Mouse (Mus musculus) left cerebral cortex, postnatal 14 days (tissue): Measurements from ENCODE around the gene Nfkbil1. TPM values are rescaled to one million over a fixed set of nuclear protein-coding genes. Genes with fewer than 3 reads are reported as not detected.

Source experiments
- DNase-seq, 2 experiments: peaks; one replicate each; pipeline ENCODE4 v3.0.0; 2021 to 2022; ENCODE audit warnings: low spot score in 2 of 2, mixed read lengths in 1 of 2
- intact Hi-C: fragments of 180-260 bp; cut with DNase I; formaldehyde crosslinking; loops from one replicate; pipeline ENCODE4 v1.15.1; 2025
- total RNA-seq, 2 experiments: library from RNA; stranded (reverse); gene quantifications; 2 replicates each; pipeline ENCODE4 v1.2.3; 2021

Gene Nfkbil1
- total RNA-seq, 2 experiments from 2014 or later = 12.2 to 14.3 TPM

DNA sequence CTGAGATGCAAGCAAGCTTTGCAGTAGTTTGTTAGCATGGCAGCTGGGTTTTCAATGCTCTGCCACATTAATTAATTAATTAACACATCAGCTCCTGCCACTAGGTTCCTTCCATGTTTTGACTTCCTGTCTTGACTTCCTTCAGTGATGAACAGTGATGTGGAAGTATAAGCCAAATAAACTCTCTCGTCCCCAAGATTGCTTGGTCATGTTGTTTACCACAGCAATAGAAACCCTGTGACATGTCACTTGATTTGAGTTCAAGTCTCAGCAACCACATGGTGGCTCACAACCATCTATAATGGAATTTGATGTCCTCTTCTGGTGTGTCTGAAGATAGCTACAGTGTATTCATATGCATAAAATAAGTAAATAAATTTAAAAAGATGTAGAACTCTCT lies 21.8 kb upstream of the Nfkbil1 start:
- intact Hi-C loops = loop anchor here (5.0 kb wide), 1 partner anchor 45 kb away; no protein-coding TSS in a partner anchor
- DNase-seq = no peak

DNA sequence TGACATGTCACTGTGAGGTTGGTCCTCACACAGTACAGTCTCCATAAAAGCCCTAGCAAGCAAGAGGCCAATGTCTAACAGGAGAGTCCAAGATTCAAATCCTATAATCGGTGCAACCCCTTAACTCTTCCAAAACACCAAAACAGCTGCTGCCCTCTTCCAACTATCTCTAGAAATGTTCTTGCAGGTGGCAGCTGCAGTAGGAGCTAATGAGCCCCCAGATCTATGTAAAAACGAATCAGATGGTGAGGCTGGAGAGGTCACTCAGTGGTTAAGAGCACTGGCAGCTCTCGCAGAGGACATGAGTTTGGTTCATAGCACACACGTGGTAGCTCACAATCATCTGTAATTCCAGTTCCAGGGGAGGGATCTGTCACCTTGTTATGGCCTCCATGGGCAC lies 20.1 kb upstream of the Nfkbil1 start:
- intact Hi-C loops = loop anchor here (5.0 kb wide), 1 partner anchor 47 kb away; no protein-coding TSS in a partner anchor

DNA sequence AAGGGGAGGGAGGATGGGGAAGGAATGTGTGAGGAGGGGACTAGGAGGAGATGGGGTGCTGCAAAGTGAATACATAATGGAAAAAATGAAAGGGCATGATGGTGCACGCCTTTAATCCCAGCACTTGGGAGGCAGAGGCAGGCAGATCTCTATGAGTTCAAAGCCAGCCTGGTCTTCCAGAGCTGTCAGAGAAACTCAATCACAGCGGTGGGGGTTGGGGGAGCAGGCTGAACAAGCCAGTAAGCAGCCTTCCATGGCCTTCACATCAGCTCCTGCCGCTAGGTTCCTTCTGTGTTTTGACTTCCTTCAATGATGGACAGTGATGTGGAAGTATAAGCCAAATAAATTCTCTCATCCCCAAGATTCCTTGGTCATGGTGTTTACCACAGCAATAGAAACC lies 19.7 kb upstream of the Nfkbil1 start:
- intact Hi-C loops = loop anchor here (5.0 kb wide), 1 partner anchor 47 kb away; no protein-coding TSS in a partner anchor
- DNase-seq = no peak

More for the DNA sequence above, 20.1 kb upstream of the Nfkbil1 start:
- no peak for DNase-seq

DNA sequence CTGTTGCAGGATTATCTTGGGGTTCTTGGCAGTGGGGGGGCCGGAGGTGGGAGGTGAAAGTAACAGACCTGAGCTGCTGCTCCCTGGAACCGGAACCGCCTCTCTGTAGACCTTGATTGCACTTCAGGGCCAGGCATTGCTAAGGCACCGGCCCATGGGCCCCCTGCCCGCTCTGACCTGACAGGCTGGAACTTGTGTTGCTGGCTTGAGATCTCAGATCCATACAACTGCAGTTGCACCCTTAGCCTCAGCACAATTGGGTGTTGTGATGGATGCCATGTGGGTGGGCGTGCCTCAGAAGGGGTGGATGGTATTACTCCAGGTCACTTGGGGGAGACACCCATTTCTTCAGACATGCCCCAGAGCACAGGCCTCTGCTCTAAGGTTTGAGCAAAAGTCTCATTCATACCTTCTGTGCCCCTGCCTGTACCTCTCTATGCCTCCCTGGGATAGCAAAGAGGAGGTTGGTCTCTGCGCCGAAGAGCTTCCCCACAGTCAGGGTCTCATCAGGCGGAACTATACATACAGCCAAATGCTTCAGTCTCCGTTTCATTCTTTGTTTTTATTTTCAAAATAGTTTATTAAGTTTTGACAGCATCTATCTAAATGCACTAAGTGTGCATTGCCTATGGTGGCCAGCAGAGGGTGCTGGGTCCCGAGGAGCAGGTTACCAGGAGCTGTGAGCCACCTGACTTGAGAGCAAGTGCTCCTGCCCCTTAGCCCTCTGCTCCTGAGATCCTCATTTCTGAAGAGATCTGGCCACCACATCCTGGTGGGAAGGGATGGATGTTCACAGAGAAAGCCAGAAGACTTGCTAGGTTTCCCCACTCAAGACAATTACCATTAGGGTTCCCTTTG lies 18.9 kb upstream of the Nfkbil1 start:
- intact Hi-C loops = loop anchor here (5.0 kb wide), 1 partner anchor 48 kb away; no protein-coding TSS in a partner anchor
- peak in 1 of 2 experiments; percentile 57 for DNase-seq

DNA sequence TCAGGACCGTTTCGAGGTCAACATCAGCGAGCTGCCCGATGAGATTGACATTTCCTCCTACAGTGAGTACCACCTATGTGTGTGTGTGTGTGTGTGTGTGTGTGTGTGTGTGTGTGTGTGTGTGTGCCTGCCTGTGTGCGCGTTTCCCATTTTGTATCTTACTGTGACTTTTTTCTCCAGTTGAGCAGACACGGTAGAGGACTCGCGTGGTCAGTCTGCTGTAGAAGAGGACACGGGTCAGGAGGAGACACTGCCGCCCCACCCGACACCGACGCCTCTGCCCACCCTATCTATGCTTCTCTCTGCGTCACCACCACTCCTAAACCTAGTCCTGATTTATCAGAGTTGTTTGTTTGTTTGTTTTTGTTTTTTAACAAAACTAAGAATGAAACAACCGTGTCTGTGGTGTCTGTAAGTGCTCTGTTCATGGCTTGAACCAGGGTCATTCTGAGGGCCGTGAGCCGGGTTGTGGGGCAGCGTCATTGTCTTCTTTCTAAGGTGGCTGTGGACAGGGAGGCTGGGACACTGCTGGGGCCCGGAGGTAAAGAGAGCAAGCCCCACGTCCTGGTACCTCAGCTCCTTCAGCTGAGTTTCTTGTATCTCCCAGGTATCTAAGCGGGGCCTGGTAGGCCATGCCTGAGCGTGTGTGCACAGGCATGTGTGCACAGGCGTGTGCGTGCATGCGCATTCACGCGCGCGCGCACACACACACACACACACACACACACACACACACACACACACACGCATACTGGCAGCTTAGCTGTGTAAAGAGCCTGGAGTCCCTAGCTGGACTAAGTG lies 17.9 kb upstream of the Nfkbil1 start:
- intact Hi-C loops = no loop called here
- DNase-seq = no peak

DNA sequence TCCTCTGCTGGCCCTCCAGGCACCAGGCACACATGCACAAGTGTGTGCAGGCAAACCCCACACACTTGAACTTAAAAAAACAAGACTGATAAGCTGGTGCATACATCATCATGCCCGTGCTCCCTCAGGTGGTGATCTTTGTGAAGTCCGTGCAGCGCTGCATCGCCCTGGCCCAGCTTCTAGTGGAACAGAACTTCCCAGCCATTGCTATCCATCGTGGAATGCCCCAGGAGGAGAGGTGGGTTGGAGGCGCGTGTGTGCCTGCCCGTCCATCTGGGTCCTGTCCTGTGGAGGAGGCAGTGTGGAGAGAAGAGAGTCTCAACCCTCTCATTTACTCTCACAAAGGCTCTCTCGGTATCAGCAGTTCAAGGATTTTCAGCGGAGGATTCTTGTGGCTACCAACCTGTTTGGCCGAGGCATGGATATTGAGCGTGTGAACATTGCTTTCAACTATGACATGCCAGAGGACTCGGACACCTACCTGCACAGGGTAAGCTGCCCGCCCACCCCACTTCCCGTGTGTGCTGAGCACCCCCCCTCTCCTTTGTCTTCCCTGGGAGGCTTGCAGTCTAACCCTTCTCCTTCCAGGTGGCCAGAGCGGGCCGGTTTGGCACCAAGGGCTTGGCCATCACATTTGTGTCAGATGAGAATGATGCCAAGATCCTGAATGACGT lies 17.2 kb upstream of the Nfkbil1 start:
- intact Hi-C loops = no loop called here
- DNase-seq = no peak

DNA sequence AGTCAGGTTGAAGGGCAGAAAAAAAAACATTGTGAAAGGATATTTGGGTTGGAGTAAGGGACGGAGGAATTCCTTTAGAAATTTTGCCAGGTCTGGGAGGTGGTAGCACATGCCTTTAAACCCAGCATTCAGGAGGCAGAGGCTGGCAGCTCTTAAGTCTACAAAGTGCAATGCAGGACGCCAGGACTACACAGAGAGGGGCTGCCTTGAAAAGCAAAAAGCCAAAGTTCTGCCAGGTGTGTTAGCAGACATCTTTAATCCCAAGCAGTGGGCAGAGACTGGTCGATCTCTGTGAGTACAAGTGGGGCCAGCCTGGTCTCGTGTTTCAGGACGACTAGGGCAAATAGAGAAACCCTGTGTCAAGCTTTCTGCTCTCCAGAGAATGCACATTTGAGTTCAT lies 16.4 kb upstream of the Nfkbil1 start:
- DNase-seq = no peak
- intact Hi-C loops = no loop called here

DNA sequence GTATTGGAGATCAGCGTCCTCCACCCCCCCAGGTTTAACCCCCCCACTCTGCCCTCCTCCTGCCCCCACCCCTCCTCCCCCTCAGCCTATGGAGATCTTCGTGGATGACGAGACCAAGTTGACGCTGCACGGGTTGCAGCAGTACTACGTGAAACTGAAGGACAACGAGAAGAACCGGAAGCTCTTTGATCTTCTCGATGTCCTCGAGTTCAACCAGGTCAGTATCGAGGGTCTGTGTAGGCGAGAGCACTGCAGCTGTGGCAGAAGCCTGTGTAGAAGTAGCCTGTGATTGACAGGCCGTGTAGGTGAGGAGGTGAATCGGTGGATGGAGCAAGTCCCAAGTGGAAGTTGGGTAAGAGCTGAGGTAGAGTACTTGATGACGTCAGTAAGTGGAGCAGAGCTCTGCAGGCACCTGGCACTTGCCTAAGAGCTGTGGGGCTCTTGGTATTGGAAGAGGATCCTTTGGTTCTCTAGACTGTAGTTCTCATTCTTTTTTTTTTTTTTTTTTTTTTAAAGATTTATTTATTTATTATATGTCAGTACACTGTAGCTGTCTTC lies 15.6 kb upstream of the Nfkbil1 start:
- intact Hi-C loops = no loop called here
- DNase-seq = no peak

DNA sequence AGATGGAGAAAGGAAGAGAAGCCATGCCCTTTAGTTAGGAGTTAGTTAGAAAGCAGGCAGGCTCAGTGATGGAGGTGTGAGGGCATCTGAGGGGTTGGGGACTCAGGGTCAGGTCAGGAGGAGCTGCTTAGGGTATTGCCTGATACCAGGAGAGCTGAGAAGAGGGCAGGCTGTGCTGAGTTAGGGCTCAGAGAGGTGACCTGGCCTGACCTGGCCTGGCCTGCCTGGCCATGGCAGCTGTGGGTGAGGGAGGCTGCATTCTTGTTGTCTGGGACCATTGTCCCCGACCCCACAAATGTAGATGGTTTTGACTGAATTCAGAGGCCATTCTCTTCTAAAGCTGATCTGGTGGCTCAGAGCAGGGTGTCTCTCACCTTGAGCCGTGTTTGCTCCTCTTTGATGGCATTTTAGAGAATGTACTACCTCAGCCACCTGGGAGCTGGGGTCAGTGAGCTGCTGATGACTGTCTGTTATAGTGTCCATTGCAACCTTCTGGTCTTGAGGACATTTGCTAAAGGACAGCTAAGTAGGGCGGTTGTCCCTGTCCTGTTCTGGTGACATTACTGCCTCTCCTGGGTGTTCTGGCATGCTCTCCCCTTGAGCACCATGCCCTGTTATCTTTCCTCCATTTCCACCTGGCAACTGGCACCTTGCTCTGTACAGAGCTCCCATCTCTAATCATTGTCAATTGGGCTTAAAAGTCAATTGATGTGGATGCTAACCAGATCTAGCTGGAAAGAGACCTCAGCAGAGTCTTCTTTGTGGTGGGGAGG lies 14.9 kb upstream of the Nfkbil1 start:
- intact Hi-C loops = no loop called here
- no peak for DNase-seq

DNA sequence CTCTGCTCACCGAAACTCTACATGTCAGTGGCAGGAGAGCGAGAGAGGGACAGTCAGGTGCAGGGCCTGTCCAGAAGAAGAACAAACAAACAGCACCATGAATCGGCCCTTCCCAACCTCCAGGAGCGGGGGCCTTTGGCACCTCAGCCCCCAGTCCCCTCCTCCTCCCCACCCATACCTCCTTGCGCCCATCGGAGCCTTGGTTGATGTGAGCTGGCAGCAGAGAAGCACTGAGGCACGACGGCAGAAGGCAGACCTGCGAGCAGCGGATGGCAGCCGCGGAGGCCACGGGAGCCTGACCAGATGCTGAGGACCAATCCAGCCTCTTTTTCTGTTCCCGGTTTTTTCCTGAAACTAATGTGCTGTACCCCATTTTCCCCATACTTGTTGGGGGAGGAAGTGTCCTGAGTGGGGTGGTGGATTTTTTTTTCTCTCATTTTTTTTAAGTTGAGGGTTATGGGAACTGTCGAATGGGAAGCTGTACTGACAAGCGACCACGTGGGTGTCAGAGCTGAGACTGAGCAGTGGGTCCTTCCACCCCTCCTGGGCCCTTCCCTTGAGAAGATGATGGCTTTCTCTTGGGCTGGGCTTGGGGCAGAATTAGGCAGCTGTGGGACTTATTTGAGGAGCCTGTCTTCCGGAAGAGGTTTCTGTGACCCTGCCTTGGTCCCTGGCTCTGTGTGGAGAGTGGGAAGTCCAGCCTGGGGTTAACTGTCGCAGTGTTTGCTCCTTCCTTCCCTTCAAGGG lies 14.0 kb upstream of the Nfkbil1 start:
- intact Hi-C loops = no loop called here
- DNase-seq = no peak

DNA sequence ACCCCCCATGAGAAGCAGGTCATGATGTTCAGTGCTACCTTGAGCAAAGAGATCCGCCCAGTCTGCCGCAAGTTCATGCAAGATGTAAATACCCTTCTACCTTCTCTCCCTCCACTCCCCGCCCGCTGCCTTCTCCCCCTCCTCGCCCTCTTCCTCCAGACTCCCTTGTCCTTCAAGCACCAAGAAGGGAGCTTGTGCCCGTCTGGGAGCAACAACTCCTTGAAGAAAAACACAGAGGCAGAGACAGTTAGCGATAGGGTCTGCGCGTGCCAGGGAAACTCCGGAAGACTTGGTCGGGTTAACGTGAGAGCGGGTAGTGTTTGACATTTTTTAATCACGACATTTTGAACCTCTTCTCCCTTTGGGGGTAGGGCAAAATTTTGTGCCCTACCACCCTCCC lies 13.4 kb upstream of the Nfkbil1 start:
- no peak for DNase-seq
- intact Hi-C loops = no loop called here

DNA sequence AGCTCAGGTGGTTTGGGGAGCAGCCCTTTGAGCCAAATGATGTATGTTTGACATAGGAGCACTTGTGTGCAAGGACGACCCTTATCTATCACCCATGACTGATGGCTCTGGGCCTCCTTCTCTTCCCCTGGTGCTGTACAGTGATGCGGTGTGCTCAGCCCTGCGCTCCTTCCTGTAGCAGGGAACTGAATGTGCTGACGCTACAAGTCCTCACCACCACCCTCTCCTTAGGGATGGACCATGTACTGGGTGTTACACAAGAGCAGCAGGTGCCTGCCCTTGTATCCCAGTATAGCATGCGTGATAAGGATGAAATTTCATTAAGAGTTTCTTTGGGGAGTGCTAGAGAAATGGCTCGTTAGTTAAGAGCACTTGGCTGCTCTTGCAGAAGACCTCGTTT lies 11.6 kb upstream of the Nfkbil1 start:
- DNase-seq = no peak
- intact Hi-C loops = no loop called here

DNA sequence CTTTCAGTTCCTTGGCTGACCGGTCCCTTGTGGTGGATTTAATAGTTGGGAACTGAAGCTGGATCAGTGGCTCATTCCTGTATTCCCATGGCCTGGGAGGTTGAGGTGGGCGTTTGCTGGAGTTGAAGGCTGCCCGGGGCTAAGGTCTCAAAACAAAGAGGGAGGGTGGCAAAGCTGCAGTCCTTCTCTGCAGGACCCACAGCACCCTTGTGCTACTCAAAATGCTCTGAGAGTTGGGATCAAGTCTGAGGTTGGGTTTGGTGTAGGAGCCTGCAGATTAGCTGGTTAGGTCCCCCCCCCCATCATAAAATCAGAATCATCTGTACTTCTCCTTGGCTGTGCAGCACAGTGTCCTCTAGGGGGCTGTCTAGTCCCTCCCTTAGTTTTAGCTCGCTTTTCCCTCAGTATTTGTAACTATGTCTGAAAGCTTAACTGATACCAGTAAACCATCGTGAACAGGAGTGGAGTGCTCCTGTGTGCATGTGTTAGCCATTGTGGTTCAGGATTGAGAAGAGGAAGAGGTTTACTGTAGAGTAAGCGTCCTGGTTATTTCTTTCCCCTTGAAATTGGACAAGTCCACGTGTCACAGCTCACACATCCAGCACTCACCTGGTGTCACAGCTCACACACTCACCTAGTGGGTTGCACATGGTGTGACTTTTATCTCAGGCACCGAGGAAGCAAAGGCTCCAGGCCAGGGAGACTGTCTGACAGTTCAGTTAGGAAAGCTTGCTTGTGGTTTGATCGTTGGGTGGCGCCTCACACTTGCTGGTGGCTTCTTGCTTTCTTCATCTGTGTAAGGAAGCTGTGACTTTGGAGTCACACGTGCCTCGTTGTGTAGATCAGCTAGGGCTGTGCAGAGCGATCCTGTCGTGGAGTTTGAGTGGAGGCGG lies 10.4 kb upstream of the Nfkbil1 start:
- intact Hi-C loops = no loop called here
- peak in 1 of 2 experiments; percentile 40 for DNase-seq

DNA sequence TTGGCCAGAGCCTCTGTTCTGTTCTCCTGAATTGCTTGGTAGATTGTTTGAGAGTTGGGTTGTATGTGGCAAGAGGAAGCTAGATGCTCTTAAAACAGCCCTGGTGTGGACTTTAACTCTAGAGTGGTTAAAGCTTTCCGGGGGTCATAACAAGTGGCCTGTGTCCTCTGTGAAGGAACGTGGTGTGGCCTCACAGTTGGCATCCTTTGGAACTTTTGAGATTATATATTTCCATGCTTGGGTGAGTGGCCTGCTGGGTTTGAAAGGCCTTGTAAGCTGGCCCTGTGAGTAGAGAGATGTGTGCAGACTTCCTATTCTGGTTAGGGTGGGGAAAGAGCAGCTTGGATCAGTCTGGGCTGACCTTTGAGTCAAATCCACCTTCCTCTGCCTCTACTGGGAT lies 9.4 kb upstream of the Nfkbil1 start:
- intact Hi-C loops = no loop called here
- DNase-seq = peak in 1 of 2 experiments; percentile 5

DNA sequence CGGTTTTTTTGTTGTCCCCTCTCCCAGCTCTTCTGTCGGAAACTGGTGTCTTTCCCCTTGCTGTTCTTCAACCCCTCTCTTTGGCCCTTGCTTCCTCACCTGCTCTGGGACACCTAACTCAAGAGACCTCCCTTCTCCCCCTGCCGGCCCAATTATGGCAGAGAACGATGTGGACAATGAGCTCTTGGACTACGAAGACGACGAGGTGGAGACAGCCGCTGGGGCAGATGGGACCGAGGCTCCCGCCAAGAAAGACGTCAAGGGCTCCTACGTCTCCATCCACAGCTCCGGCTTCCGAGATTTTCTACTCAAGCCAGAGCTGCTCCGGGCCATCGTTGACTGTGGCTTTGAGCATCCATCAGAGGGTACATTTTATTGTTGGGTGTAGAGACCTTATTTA lies 7.5 kb upstream of the Nfkbil1 start:
- intact Hi-C loops = no loop called here

DNA sequence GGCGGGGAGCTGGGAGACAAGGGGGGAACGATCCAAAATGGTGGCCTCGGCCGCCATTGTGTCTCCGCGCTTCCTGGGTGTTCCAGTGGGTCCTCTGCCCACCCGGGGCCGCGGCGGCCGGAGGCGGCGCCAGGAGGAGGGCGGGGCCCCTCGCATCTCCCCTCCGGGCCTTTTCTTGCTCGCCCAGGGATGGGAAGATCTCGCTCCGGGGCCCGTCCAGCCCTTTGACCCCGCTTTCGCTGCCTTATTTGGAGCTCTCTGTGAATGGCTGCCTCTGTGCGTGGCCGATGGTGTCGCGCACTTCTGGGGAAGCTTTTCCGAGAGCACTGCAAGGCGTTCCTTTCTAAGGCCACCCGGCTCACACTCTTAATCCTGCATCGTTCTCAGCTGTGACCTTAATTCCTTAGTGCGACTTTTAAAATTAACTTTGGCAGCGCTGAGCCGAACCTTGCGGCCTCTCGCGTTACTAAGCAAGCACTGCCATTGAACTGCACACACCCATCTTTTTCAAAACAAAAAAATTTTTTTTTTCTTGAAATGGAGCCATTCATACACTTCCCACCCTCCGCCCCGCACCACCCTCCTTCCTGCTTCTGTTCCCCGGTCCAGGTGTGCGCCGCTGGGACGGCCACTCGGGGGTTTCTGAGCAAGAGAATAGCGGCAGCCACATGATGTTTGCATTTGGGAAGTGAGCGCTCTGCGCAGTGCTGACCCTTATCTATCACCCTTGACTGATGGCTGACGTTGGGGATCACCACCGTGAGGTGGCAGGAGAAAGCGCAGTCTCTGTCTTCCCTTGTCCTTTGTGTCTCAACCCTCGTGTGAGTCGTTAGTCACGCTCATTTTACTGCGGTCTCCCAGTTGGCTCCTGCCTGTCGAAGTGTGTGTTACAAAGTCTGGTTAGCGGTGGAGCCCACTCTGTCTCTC lies 6.7 kb upstream of the Nfkbil1 start:
- intact Hi-C loops = no loop called here
- peak; percentile 54 to 75 for DNase-seq

More for the DNA sequence above, 7.5 kb upstream of the Nfkbil1 start:
- peak; percentile 47 to 67 for DNase-seq
